Mouse (Mus musculus) cortical plate, adult 2 months (tissue): Measurements from ENCODE around the gene Wdr38.

Source experiments
- CTCF ChIP-seq: fragments of 200-500 bp; IDR thresholded peaks from 2 replicates; pipeline ENCODE4 v1.5.1; 2011; ENCODE audit warnings: mild to moderate bottlenecking, control low read depth, low read length; ENCODE audit not compliant: insufficient read depth; ENCODE audit errors: extremely low read depth
- POLR2A ChIP-seq: fragments of 200-500 bp; IDR thresholded peaks from 2 replicates; pipeline ENCODE4 v1.6.1; 2011; ENCODE audit warnings: mild to moderate bottlenecking, low read length, control low read depth; ENCODE audit not compliant: insufficient read depth; ENCODE audit errors: extremely low read depth

- no peak for TF ChIP-seq POLR2A
- TF ChIP-seq CTCF: no peak
These were observed 47.0 kb upstream of the Wdr38 start for GRCm38 (mm10) chr2:38950281-38950719.
